Comparison of ENCODE assay signal across 13 mouse cellular contexts in genomic region chr17:87427511-87427910, GRCm38 (mm10). TPM values are rescaled to one million over a fixed set of nuclear protein-coding genes. Genes with fewer than 3 reads are reported as not detected.
A peak's percentile ranks its signal among the peaks of the same experiment; 100 is the strongest.
DNase-seq lines count a peak whose midpoint lies in the region; ATAC-seq and TF ChIP-seq lines count a peak whose summit lies in the region.
"Had no signal": no experiment of that assay in that cellular context is flagged by ENCODE, and none has a peak within 500 bp of the region (broad histone marks: within the 10 kb centered on the region; RNA-seq: fewer than 3 reads in every experiment).

Stpg4 (minus strand) TSS chr17:87427741.

- no peak; the same call in 1 of the 2 replicates for ATAC-seq in heart, embryonic 15.5 days (replicated peaks; ENCODE audit: insufficient number of reproducible peaks, insufficient read depth, low FRiP score, low read depth)
- ATAC-seq in embryonic facial prominence, embryonic 11.5 days (replicated peaks; ENCODE audit: insufficient number of reproducible peaks, low FRiP score, low TSS enrichment, low read depth) = no peak
- ATAC-seq in limb, embryonic 13.5 days (ENCODE audit: low FRiP score, low read depth) = peak; percentile 19; the same call in 1 of the 2 replicates
- ATAC-seq in granulocyte monocyte progenitor cell, adult 5-6 weeks (replicated peaks; ENCODE audit: poor library complexity, severe bottlenecking) = no peak

- H3K36me3 ChIP-seq in heart, embryonic 15.5 days = peaks cover 17% of the 10 kb centered on the region
- peaks cover 4% of the 10 kb centered on the region for H3K36me3 ChIP-seq in embryonic facial prominence, embryonic 11.5 days (replicated peaks; ENCODE audit: control insufficient read depth, insufficient read depth, low read depth, low read length)
- H3K36me3 ChIP-seq in limb, embryonic 13.5 days = peaks cover 34% of the 10 kb centered on the region

- H3K9me3 ChIP-seq in heart, embryonic 15.5 days (replicated peaks) = no peaks in the 10 kb centered on the region
- no peaks in the 10 kb centered on the region for H3K9me3 ChIP-seq in embryonic facial prominence, embryonic 11.5 days (replicated peaks; ENCODE audit: control insufficient read depth, low read length)
- no peaks in the 10 kb centered on the region for H3K9me3 ChIP-seq in limb, embryonic 13.5 days
- H3K9me3 ChIP-seq: embryonic facial prominence, embryonic 15.5 days; liver, embryonic 13.5 days had no signal

- H3K4me1 ChIP-seq in heart, embryonic 15.5 days (replicated peaks) = peaks cover 6% of the 10 kb centered on the region; the same call in 1 of the 2 replicates
- no peaks in the 10 kb centered on the region for H3K4me1 ChIP-seq in embryonic facial prominence, embryonic 11.5 days (ENCODE audit: control insufficient read depth, insufficient read depth, low read length)
- 0 out of 2 replicates have a peak, but pooled peaks cover 5% of the 10 kb centered on the region for H3K4me1 ChIP-seq in limb, embryonic 13.5 days

- intact Hi-C loops in left cerebral cortex, adult 2 months (cut with DNase I) = loop anchor here (5.0 kb wide), 1 partner anchor 50 kb away; no protein-coding TSS in a partner anchor

- H3K27ac ChIP-seq in heart, embryonic 15.5 days = no peak within 1 kb of the TSS
- H3K27ac ChIP-seq in embryonic facial prominence, embryonic 11.5 days (replicated peaks; ENCODE audit: low read depth, low read length) = 0 out of 2 replicates have a peak within 1 kb of the TSS, but pooled peaks have one; percentile 8
- no peak within 1 kb of the TSS; the same call in 1 of the 2 replicates for H3K27ac ChIP-seq in limb, embryonic 13.5 days
- H3K27ac ChIP-seq in left cerebral cortex, adult 2 months = no peak within 1 kb of the TSS
- H3K27ac ChIP-seq: embryonic facial prominence, embryonic 15.5 days; liver, embryonic 13.5 days had no signal

- WGBS in heart, embryonic 15.5 days = 45% methylated on average over 24 of the region's 24 CpGs
- 54% methylated on average over 24 of the region's 24 CpGs for WGBS in embryonic facial prominence, embryonic 11.5 days
- 61% methylated on average over 24 of the region's 24 CpGs for WGBS in limb, embryonic 13.5 days

- peak within 1 kb of the TSS; percentile 32 for H3K4me2 ChIP-seq in heart, embryonic 15.5 days
- H3K4me2 ChIP-seq in embryonic facial prominence, embryonic 11.5 days (ENCODE audit: low read depth, low read length) = peak within 1 kb of the TSS; percentile 13; the same call in 1 of the 2 replicates
- H3K4me2 ChIP-seq in limb, embryonic 13.5 days (replicated peaks) = no peak within 1 kb of the TSS; the same call in 1 of the 2 replicates
- H3K4me2 ChIP-seq: embryonic facial prominence, embryonic 15.5 days; liver, embryonic 13.5 days had no signal

- H3K9ac ChIP-seq in heart, embryonic 15.5 days = no peak within 1 kb of the TSS
- H3K9ac ChIP-seq in embryonic facial prominence, embryonic 11.5 days (replicated peaks; ENCODE audit: low read length) = no peak within 1 kb of the TSS; the same call in 1 of the 2 replicates
- no peak within 1 kb of the TSS for H3K9ac ChIP-seq in limb, embryonic 13.5 days
- H3K9ac ChIP-seq: embryonic facial prominence, embryonic 15.5 days; liver, embryonic 13.5 days had no signal

- no peaks in the 10 kb centered on the region for H3K27me3 ChIP-seq in heart, embryonic 15.5 days
- no peaks in the 10 kb centered on the region for H3K27me3 ChIP-seq in embryonic facial prominence, embryonic 11.5 days (ENCODE audit: control insufficient read depth, insufficient read depth, low read length)
- H3K27me3 ChIP-seq in limb, embryonic 13.5 days = no peaks in the 10 kb centered on the region
- H3K27me3 ChIP-seq: embryonic facial prominence, embryonic 15.5 days; liver, embryonic 13.5 days had no signal

- H3K4me3 ChIP-seq in heart, embryonic 15.5 days = no peak within 1 kb of the TSS
- H3K4me3 ChIP-seq in embryonic facial prominence, embryonic 11.5 days (ENCODE audit: low read depth, low read length) = no peak within 1 kb of the TSS
- H3K4me3 ChIP-seq in limb, embryonic 13.5 days = no peak within 1 kb of the TSS
- H3K4me3 ChIP-seq in left cerebral cortex, adult 2 months = no peak within 1 kb of the TSS
- H3K4me3 ChIP-seq: embryonic facial prominence, embryonic 15.5 days; liver, embryonic 13.5 days had no signal

- DNase-seq in heart, adult 9 months (ENCODE audit: low spot score in 2 of 2) = no peak
- DNase-seq in 3134 (ENCODE audit: extremely low read depth, insufficient read length, low spot score) = peak; percentile 26
- DNase-seq in embryonic facial prominence, embryonic 11.5 days (ENCODE audit: low spot score) = peak; percentile 24
- DNase-seq in embryo, embryonic 10 days (ENCODE audit: low spot score) = no peak
- DNase-seq in left cerebral cortex, adult 2 months (ENCODE audit: extremely low spot score in 1 of 2, low spot score in 2 of 2) = no peak
- DNase-seq: gastrocnemius, postnatal 14 days; layer of hippocampus, postnatal 36 days; liver, embryonic 13.5 days; thymus, postnatal 25 days had no signal

- TF ChIP-seq CTCF in left cerebral cortex, adult 2 months (IDR thresholded peaks at IDR 0.05) = no peak

RNA-seq across cellular contexts. Expression of gene Stpg4, which starts in this region (rescaled TPM):
- 0.23 TPM in 1 of 2 replicates, not detected in the other for polyA plus RNA-seq in heart, embryonic 15.5 days (2015; fragmentation: Nextera tagmentation; extraction: Ambion mirVana)
- not detected in 2 replicates for polyA plus RNA-seq in embryonic facial prominence, embryonic 11.5 days (2014; fragmentation: Nextera tagmentation; extraction: Ambion mirVana)
- polyA plus RNA-seq in limb, embryonic 13.5 days (2015; fragmentation: Nextera tagmentation; extraction: Ambion mirVana) = not detected in 2 replicates
- not detected in 2 replicates for total RNA-seq in granulocyte monocyte progenitor cell, adult 5-6 weeks (2014; fragmentation: Nextera tagmentation)
- not detected in 2 replicates for total RNA-seq in granulocyte monocyte progenitor cell, adult 5-6 weeks (2017)
- total RNA-seq in left cerebral cortex, adult 2 months (2021) = not detected
- total RNA-seq: gastrocnemius, postnatal 14 days; layer of hippocampus, postnatal 36 days had no signal
- polyA plus RNA-seq: embryonic facial prominence, embryonic 15.5 days; liver, embryonic 13.5 days had no signal

Comparison
In these comparisons a context has a peak if more than half of its experiments do, and no peak if none do; other contexts are left out.
1. Peak in DNase-seq, H3K27ac ChIP-seq and H3K4me2 ChIP-seq in embryonic facial prominence, embryonic 11.5 days; RNA of the gene not detected or under 1 TPM.
2. Peak in ATAC-seq in limb, embryonic 13.5 days; RNA of the gene not detected or under 1 TPM.